Comparison of ENCODE assay signal across 12 mouse cellular contexts in genomic region chr2:4467314-4467713, GRCm38 (mm10).
"Had no signal": no experiment of that assay in that cellular context is flagged by ENCODE, and none has a peak within 500 bp of the region (broad histone marks: within the 10 kb centered on the region; RNA-seq: fewer than 3 reads in every experiment).

No protein-coding gene starts in this region.

- H3K4me2 ChIP-seq: limb, embryonic 12.5 days; lung, embryonic 15.5 days; midbrain, embryonic 13.5 days had no signal

- H3K27me3 ChIP-seq: limb, embryonic 12.5 days; lung, embryonic 15.5 days; midbrain, embryonic 13.5 days had no signal

- H3K4me3 ChIP-seq: limb, embryonic 12.5 days; lung, embryonic 15.5 days; midbrain, embryonic 13.5 days; myocyte had no signal

- H3K27ac ChIP-seq: limb, embryonic 12.5 days; macrophage; midbrain, embryonic 13.5 days had no signal

- DNase-seq: kidney, adult 8-10 months; kidney, postnatal 25 days; layer of hippocampus, postnatal 36 days; lung, postnatal 14 days; thymus, postnatal 36 days had no signal

- H3K9ac ChIP-seq: limb, embryonic 12.5 days; lung, embryonic 15.5 days; midbrain, embryonic 13.5 days had no signal

- ATAC-seq: inflammation-experienced regulatory T-cells, adult 6 months; intestine, postnatal 0 days; midbrain, embryonic 13.5 days had no signal
